Mouse (Mus musculus) right cerebral cortex, adult 18-20 months (tissue): ENCODE measurements around the gene Vldlr.

ENCODE experiments used
- DNase-seq: peaks from one replicate; pipeline ENCODE4 v3.0.0; 2022; ENCODE audit warnings: mixed read lengths

Vldlr gene

DNA sequence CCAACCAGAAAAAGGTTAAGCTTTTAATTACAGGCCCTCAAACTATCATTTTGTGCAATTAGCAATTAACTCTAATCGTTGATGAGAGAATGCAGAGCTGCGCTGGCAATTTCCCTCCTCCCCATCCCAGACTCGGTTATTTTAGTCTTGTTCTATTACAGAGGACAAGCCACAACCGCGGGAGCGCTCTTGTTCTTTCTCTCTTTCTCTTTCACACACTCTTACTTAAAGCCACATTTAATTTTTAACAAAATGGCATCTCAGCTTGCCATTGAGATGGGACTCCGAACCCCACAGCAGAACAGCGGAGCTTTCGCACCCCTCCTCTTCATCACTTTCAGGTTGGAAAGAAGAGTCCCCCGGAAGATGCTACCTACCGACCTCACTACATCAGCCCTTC lies at the start of gene Vldlr:
TSS of gene Vldlr (plus strand) at position 167 of the 400 bp plus-strand sequence.
- peak; percentile 29 for DNase-seq

DNA sequence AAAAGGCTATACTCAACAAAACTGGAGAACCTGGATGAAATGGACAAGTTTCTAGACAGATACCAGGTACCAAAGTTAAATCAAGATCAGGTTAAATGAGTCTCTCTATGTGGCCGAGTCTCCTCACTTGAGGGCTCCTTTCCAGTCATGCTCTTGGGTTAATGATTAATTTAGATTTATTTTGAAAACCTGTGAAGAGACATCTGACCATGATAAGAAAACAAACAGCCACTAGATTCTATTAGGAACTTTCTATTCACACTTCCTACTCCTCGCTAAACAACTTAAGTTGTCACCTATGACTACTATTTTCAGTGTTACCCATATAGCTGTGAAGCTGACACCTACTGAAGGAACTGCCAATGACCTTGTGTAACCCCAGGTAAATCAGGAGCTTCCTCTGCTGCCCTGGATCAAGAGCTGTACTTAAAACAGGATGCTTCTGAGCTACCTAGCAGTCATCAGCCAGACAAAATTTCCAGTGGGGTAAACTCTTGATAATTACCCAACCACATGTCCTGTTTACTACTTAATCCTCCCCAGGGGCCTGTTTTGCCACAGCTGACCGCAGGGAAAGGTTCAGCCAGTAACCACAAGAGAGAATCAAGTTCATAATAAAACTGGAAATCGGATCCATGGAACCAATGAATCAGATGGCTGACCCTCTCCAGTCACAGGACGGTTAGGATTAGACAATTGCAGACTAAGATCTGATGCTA lies 48.5 kb upstream of the Vldlr start:
- DNase-seq, result no peak

DNA sequence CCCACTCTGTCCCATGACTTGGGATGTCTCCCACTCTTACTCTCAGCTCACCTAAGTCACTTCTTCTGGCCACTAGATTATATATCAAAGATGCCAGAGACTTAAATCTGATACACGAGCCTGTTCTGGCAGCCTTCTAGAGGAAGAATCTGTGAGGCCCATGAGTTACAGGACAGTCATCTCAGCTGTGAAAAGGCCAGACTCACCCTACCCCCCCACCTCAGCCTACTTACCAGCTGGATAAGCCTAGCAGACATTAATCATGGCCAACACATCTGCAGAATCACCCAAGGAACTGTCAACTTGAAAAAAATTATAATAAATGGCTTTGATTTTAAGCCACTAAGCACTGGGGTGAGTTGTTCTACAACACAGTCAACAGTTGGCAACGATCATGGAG lies 42.4 kb upstream of the Vldlr start:
- DNase-seq, result no peak

DNA sequence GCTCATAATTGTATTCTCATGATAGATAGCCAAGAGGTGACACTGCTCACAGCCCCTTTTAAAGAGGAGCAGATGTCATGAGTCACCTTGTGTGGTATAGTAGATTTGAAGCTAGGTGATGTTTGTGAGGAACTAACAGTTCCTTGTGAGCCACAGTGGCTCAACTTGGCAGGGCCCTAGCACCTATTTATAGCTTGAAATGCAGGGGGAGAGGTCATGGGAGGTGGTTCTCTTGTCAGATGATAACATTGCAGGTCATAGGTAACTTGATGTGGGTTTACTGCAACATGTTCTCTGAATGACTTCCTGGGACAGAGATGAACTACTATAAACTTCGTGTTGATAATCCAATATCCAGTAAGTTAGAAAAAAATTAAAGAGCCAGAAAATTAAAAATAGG lies 40.7 kb upstream of the Vldlr start:
- DNase-seq, result no peak

DNA sequence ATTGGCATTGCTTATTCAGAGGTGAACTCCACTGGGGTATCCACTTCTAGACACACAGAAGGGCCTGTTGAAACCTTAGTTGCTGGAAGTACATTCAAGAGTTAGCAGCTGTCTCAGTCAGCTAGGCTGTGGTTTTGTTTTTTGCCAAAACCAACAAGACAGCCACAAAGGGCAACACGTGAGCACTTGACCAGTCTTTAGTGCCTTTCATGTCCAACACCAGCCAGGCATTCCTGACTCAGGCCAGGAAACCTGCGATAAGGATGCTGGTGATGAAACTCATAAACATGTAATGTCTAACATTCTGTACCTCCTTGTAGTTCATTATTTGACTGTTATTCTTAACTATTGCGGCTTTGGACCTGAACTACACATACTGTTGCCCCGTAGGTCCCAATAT lies 39.7 kb upstream of the Vldlr start:
- no peak for DNase-seq

DNA sequence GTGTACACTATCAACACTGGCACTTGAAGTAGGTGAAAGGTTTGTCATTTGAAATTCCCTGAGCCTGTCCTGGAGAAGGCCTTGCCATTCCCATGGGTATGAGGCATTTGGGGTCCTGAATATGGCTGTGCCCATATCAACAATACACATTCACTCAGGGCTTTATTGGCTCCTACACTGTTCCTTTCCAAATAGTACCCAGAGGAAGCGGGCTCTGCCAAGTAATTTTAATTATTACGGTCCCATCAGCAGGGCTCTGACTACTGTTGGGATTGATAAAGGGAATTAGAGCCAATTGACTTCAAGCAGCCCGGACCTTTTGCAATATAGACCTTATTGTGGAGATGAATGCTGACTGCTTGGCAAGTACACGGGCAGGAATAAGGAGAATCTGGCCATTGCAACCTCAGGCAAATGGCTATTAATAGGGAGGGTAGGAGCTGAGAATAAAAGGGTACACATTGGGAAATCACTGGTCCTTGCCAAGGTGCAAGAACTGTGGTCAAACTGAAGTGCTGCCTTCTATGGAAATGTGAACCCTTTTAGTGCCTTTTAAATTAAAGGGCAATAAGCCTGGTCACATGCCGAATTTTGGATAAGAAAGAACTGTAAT lies 38.0 kb upstream of the Vldlr start:
- DNase-seq, result no peak

DNA sequence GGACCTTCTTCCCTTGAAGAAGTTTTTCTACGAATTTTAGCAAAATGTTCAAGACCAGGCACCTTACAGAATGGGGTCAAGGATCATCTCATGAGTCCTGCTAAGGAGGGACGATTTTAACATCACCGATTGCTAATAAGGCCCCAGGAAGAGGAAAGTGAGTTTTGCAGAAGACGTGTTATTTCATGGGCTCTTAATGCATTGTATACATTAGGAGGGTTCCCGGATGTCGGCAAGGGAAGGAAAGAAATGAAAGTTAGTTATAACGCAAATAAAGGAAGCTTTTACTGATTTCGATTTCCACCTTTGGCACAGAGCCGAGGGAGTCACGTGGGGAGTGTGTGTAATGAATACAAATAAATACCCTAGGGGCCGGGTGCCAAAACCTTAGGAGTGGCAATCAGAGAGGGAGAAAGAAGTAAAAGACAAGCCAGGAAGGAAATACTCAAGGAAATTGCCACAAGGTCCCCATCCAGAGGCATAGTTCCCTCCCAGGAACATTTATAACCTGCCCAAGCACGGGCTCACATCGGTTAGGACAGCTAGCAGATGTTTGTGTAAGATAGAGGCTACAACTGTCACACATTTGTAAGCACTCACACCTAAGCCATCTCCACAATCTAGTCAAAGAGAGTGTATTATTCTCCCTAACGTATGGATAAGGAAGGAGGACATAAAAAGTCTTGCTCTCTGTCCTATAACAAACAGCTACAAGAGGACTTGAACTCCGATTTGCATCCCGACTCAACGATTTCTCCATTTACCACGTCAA lies 35.7 kb upstream of the Vldlr start:
- DNase-seq, result no peak

DNA sequence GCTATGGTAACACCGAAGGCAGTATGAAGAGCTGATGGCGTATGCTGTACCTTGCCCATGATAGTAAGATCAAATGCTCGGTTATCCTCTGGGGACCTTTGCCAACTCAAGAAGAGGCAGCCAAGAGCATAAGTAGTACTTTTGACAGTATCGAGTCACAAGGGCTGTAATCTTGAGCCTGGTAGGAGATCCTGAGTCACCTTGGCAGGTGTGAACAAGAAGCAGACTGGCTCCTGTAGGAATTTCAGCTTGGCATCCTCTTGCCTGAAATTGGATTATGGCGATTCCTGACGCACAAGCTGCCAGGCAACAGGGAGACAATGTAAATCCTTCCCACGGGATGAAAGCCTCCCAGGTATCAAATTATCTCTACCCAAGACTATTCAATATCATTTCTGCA lies 32.8 kb upstream of the Vldlr start:
- no peak for DNase-seq

DNA sequence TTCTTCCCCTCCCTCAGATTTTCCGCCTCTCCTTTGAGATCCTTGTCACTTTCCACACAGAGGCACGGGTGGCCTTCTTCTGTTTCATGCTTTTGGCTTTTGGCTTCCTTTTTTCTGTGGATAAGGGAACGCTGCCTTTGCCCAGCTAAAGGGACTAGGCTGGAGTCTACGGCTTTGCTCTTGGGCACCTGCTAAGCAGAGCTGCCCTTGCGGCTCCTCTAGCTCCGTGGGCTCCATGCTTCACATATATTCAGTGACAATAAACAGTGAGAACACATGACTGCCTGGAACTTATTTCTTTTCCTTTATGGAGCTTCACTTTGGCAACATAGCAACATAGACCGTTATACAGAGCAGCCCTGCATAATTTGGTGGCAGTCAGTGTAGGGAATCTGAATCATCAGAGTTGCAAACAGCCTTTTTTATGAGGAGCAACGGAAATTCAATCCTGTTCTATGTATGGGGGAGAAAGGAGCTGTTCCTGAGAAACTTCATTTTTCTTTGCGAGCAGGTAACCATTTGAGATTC lies 12.5 kb upstream of the Vldlr start:
- DNase-seq, result no peak

DNA sequence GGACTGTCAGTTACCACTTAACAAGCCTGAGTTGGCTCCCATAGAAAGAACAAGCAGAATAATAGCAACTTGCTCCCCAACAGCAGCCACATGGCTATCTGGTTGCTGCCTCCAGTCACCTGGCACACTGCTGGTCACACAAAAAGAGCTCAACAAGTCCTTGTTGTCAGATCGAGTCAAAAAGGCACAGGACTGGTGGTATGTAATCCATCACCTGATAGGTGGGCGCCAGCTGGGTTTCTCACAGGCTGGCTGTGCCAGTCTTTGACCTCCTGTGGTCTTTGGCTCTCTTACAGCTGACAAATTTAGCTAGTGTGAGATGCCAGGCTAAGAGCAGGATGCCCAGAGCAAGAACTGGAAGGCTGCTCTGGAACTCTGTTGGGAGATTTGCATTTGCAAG lies 5.3 kb upstream of the Vldlr start:
- DNase-seq, result no peak

DNA sequence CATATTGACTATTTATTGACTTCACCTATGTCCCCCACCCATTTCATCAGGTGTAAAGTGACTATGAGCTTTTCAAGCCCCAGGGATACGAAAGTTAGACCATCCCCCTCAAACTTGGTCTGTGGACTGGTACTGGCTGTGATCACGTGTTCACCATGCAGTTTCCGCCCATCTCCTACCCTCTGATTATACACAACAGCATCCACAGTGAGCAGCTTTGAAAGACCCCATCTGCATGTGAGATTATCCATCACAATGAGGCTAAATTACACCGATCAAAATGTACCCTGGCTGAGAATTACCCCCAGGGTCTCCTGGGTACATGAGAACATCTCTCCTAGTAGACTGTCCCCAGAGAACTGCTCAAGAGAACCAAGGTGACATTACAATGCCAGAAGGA lies 688 bp upstream of the Vldlr start:
- DNase-seq, result no peak

DNA sequence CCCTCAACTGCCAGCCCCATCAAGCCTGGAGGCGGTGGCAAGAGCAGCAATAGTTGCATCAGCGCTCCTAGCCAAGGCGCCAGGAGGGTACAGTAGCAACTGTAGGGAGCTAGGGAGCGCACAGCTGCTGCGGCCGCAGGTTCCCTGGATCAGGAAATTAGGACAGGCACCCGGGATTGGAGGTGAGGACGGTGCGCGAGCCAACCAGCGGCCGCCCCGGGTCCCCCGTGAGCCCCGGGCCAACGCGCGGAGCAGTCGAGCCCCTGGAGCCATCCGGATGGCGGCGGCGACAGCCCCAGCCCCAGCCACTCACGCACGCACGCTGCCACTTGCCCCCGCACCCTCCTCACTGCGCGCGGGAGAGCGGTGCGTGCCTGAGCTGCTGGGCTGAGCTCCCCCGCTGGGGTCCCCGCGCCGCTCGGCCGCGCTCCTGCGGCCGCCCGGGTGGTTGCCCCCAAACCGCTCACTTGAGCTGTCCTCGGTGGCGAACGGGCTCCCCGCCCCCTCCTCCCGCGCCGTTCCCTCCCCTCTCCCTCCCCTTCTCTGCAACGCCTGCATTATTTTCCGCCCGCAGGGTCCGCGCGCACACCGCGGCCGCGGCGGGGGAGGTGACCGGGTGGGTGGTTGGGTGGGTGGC lies 601 bp downstream of the Vldlr start:
- DNase-seq, result peak; percentile 77

DNA sequence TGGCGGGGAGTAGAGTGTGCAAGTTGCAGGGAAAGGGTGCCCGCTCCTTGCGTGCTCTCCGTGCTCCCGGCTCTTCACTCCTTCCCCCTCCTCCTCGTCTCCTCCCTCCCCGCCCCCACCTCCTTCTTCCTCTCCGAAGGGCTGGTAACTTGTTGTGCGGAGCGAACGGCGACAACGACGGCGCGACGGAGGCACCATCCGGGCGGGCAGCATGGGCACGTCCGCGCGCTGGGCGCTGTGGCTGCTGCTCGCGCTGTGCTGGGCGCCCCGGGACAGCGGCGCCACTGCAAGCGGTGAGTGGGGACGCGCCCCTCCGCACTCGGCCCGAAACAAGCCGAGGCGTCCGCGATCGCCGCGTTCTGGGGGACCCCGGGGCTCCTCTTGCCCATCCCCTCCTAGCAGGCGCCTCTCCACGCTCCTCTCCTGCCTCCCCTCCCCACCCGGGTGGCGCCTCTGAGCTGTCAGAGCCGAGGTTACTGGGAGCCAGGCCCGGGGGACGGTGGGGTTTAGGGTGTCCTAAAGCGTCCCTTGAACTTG lies 1.2 kb downstream of the Vldlr start:
- DNase-seq, result peak; percentile 67

DNA sequence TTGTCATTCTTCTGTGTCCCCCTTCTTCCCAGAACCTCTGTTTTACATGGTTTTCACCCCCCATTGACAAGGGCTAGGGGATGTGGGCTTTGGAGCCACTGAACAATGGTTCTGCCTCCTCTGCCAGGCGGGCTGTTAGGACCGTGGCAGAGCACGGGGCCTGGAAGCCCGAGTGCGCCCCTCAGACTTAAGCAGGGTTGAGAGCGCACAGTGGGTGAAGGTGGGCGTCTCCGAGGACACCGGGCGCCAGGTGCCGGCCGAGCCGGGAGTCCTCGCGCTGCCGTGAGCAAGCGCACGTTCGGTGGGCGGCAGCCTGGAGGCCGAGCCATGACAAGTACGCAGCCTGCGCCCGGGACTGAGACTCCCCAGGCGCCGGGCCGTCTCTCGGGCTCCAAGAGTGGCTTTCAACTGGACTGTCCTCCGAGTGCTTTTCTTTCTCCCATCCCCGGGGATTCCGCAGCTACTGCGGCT lies 1.7 kb downstream of the Vldlr start:
- DNase-seq, result peak; percentile 56

DNA sequence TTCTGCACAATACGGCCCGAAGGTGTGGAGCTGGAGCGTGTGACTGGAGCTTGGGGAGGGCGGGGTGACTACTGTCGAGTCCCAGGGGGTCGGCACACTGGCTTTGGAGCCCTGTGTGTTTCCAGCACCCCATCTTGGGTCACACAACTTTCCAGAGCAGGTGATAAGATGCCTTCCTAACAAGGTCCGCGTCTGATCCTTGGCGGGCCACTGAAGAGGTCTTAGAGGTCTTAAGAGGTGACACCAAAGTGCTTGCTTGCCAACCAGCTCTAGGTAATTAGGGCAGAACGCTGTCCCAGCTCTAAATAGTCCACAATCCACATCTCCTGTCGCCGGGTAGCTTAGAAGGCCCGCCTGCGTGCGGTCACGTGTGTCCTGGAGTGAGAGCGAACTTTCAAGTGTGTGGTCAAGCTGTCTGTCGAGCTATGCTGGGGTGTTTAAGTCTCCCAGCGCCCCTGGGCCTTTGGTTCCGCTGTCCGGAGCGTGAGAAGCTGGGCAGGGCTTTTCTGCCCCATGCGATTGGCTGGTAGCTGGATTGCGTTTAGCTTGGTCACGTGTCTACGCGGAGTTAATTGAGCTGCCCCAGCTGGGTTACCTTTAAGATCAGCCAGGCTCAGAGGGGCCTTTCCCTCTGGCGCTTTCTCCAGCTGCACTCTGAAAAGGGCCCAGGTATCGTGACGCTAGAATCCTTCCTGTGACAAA lies 2.4 kb downstream of the Vldlr start:
- DNase-seq, result peak; percentile 78

DNA sequence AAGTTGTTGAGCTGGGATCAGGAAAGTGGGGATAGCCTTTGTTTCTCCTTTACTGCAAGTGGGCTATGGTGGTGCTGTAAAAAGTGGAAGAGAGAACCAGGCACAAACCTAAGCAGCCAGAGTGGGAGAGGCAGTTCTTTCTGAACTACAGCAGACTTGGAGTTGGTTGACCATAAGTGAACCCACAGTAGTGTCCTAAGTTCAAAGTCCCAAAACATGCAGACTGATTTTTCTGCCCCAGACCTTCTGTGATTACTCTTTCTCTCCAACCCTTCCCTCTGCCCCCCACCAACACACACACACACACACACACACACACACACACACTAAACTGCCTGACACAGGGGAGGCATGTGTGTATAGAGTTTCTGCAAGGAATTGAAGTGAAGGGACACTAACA lies 3.3 kb downstream of the Vldlr start:
- no peak for DNase-seq

DNA sequence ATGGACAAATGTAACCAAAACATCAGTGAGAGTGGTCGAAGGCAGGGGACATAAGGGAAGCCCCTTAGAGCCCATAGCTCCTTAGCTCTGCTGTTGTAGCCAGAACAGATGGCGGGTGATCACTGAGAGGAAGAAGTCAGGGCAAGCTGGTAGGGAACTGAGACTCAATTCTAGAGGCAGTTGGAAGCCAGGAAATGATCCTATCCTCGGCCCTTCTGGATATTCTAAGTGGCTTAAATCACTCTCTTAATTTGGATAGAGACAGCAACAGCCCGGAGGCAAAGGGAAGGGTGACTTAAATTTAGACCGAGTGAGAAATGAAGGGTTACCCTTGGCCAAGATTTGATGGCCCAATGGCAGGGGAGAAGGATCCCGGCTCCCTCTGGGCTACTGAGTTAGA lies 6.8 kb downstream of the Vldlr start:
- no peak for DNase-seq

DNA sequence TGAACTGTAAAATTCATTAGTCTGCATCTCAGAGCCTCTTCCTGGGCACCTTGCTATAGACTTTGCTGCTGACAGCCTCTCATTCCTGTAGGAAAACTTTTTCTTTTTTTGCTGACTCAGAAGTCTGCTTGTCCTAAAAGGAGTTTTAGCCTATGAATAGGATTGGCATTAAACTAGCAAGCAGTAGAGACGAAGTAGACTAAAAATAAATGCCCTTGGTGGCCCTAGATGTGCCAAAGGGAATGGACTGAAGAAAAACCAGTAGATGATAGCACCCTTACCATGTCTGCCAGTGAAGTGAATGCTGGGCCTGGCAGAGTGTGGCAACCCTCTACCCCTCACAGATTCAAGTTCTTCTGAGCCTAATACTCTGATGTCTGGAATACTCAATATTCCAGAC lies 8.1 kb downstream of the Vldlr start:
- no peak for DNase-seq

DNA sequence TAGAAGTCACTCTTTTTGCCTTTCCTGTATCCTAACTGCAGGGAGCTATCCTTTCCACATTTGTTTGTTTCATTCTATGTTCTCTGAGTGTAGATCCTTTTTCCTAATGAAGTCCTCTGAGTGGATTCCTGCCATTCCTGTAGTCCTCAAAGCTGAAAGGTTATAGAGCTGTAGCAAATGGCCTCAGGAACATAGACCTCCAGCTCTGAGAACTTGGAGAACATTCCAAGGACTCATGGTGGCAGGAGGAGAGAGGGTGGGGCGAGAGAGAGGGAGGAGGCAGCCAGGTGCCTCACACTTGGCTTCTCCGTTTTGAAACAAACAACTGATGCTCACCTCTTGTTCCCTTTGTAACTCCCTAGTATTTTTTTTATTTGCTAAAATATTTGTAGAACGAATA lies 10.3 kb downstream of the Vldlr start:
- no peak for DNase-seq

DNA sequence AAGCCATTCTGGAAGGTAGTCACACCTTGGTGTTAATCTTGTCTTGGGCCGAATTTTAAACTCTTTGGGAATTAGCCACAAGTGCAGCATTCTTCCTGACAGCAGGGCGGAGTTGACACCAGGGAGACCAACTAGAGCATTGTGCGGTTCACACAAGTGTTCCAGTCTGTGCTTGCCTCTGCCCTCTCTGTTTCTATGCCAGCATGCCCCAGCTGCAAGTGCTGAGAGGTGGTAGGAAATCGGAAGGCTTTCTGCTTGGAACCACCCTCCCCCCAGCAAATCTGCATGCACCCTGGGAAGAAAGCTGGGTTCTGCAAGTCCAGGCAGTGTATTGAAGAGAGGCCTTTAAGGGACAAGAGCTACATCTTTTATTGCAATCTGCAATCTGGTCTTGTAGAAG lies 10.8 kb downstream of the Vldlr start:
- DNase-seq, result peak; percentile 39

DNA sequence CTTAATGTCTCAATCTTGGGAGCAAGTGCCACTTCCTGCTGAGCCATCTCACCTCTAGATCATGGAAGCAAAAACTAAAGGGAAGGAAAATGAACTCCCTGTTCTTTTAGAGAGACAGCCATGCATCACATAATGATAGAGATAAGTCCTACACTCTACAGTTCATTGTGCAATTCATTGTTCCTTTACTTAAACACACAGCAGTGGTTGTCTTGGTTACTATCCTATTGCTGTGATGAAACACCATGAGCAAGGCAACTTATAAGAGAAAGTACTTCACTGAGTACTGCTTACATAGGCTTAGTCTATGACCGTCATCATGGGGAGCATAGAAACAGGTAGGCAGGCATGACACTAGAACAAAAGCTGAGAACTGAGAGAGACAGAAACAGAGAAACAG lies 12.0 kb downstream of the Vldlr start:
- no peak for DNase-seq

DNA sequence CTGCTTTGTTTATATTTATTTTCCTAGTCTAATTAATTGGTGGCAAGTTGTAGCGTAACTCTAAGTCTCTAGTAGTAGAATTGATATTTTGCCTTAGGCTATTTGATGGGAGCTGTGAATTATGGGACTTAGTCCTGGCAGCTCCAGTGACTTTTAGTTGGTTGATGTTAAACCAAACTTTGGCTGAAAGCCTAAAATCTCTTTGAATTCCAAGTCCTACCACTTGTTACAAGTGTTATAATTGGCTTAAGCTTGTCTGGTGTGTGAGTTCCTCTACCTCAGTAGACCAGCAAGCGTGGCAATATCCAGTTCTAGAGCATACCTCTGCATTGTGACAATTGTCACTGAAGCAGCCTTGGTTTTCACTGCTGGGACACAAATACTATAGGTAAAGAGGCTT lies 17.1 kb downstream of the Vldlr start:
- no peak for DNase-seq
